Mouse (Mus musculus) kidney, adult 2 months (tissue): ENCODE data around the gene Cd300lg.

ENCODE experiments used
- CTCF ChIP-seq: fragments of 200-500 bp; conservative IDR thresholded peaks from 2 replicates; pipeline ENCODE4 v1.5.1; 2011; ENCODE audit warnings: low read depth, mild to moderate bottlenecking, control low read depth, low read length, moderate library complexity, mixed read lengths; ENCODE audit not compliant: insufficient read depth, insufficient read length
- POLR2A ChIP-seq: fragments of 200-500 bp; IDR thresholded peaks from one replicate; pipeline ENCODE4 v1.6.1; 2011; ENCODE audit warnings: low read depth, low read length, control low read depth

DNA sequence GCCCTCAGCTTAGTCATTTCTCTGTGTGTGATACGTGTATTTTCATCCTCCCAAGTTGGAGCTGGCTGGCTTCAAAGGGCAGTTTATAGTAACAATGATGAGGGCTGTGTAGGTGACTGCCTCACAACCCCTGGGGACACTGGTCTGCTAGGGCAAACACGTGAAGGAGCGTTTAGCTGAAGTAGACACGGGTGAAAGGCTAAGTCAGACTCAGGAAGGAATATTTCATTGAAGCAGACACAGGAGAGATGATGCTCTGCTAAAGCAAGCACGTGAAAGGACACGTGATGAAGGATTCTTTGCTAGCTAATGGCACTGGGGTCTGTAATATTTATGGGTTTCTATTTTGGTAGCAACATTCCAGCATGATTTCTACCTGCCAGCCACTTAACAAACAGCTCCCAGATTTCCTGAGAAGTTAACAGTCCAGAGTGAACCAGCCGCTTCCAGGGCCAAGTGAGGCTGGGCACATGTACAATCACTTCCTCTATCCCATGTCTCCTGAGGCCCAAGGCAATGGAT lies 3.4 kb downstream of the Cd300lg start:
- TF ChIP-seq CTCF (no peak), POLR2A (no peak)
